Mouse (Mus musculus): ENCODE results near the gene Mab21l3.
"Not testable (repeated sequence)": the region's sequence is repeated elsewhere in the genome, so short reads cannot be mapped to it uniquely, and the experiment has no call there.

- not testable (repeated sequence) for TF ChIP-seq CTCF (IDR thresholded peaks at IDR 0.05; ENCODE audit: control insufficient read depth, insufficient read depth, insufficient read length); MYOG (IDR thresholded peaks at IDR 0.05; ENCODE audit: control insufficient read depth, extremely low read depth, insufficient read length); USF1 (IDR thresholded peaks at IDR 0.05; ENCODE audit: low read depth); MAX (IDR thresholded peaks at IDR 0.05); FOSL1 (IDR thresholded peaks at IDR 0.05; ENCODE audit: insufficient read depth, low read length, poor library complexity, severe bottlenecking); CEBPB (IDR thresholded peaks at IDR 0.05; ENCODE audit: low read depth); MYOD1 (IDR thresholded peaks at IDR 0.05; ENCODE audit: control insufficient read depth, insufficient read length, low read depth)
Observed at GRCm38 (mm10) chr3:101820708-101821107, 28.1 kb downstream of the Mab21l3 start.

Data from C2C12 (cell line).